Mouse (Mus musculus) inflammation-experienced regulatory T-cells, adult 6 months (primary cell): ENCODE data around the gene Rufy1. TPM values are rescaled to one million over a fixed set of nuclear protein-coding genes. Genes with fewer than 3 reads are reported as not detected.

ENCODE experiments used
- ATAC-seq: one replicate; pipeline ENCODE4 v1.8.0; 2017
- polyA plus RNA-seq, 3 experiments: library from polyadenylated mRNA; unstranded; fragments of 100-300 nt; shearing (Covaris generic); gene quantifications; one replicate each; pipeline ENCODE4 v1.2.1; 2017

Gene Rufy1
- polyA plus RNA-seq, 3 experiments from 2014 or later, result 7.8 to 13.4 (median 12.2) TPM

DNA sequence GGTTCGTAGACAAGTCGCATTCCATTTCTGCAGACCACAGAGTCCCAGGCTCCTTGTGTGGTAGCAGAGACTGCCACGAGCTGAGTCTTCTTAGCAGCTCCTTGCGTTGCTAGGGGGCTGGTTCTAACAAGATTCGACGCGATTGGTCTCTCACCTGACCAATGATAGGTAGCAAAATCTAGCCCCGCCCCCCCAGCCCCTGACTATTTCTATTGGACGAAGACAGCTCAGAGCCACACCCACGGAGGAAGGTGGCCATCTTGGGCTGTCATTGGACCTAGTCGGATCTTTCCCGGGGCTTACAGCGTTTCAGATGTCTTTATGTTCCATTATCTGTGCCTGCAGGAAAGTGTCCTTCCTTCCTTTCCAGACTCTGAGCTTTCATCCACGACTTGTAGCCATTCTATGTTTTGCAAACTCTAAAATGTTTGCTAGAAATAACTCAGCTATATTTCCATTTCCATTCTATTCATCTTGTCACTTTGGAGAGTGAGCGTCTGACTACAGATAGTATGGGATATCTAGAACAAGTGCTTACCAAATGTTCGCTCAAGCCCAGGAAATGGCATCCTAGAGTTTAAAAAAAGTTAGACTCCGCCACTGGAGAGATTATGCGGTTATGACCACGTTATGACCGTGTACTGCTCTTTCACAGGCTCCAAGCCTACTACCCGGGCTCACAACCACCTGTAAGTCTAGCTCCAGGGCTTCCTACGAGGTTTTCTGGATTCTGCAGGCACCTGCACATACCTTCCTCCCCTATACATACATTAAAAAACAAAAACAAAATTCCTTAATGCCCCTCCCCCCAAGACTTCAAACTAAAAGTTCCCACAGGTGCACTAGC, 8.8 kb downstream of the Rufy1 start:
- ATAC-seq, result peak; percentile 43

DNA sequence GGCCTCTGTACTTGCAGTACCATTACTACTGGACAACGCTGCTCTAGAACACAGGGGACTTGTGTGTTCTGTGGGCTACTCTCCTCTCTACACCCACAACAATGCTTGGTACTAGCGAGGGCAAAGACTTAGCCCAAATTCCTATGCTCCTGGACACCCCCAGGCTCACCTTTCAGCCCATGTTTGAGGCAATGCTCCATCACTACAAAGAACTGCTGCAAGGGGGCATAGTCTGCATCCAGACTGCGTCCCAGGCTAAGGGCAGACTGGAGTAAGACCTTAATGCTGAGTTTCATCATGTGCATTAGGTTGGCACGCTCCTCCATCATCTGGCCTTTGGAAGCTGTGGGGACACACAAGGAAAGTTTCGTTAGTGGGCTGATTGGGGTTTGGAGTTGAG, 9.5 kb downstream of the Rufy1 start:
- ATAC-seq, result no peak

DNA sequence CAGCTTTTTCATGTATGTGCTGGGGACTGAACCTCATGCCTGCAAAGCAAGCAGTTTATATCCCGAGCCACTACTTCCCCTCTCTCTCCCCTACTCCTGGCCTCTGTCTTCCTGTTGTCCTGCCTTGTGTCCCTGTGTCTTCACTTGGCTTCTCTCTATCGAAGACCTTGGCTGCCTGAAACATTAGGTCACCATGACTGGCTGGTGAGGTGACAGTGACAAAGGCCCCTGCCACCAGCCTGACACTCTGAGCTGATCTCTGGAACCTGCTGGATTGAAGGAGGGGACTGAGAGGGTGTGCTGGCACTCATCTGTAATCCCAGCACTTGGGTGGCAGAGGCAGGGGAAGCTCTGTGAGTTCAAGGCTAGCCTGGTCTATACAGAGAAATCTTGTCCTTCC, 13.1 kb downstream of the Rufy1 start:
- no peak for ATAC-seq

DNA sequence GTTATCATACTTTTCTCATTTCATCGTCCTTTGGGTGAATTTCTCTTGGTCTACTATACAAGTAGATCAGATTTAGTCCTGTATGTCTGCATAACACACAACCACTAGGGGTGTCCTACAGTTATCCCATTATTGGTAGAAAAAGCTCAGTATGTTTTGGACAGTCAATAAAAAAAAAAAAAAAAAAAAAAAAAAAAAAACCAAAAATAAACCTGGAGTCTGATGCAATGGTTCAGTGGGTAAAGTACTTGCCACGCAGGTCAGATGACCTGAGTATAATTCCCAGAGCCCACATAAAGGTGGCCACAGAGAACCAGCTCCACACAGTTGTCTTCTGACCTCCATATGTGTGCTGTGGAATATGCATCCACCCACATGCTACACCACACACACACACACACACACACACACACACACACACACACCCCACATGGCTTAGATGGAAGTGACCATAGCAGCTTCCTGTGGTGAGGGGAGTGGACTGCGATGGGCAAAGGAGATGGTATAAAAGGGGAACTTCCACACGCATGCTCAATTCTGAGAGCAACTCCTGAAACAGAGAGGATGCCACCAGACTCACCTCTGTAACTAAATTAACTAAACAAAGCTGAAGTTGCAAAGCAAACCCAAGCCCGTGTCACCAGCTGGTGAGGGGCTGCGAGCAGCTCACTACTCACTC, 15.2 kb downstream of the Rufy1 start:
- ATAC-seq, result no peak

DNA sequence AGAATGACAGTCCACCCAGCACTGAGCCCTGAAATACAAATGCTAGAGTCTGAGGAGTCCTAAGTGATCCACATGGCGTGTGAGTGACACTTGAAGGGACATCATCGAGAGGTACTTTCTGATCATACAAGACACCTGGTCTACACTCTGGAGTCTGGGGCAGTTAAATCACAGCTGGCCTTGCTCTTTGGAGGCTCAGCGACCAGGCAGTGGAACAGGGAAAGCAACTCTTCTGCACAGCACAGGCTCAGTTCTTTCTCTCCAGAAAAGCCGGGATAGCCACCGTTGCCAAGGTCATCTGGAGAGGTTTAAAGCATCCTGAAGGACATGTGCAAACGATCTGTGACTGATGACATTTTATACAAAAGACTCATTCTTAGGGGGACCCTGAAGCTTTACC, 23.7 kb downstream of the Rufy1 start:
- ATAC-seq, result no peak

DNA sequence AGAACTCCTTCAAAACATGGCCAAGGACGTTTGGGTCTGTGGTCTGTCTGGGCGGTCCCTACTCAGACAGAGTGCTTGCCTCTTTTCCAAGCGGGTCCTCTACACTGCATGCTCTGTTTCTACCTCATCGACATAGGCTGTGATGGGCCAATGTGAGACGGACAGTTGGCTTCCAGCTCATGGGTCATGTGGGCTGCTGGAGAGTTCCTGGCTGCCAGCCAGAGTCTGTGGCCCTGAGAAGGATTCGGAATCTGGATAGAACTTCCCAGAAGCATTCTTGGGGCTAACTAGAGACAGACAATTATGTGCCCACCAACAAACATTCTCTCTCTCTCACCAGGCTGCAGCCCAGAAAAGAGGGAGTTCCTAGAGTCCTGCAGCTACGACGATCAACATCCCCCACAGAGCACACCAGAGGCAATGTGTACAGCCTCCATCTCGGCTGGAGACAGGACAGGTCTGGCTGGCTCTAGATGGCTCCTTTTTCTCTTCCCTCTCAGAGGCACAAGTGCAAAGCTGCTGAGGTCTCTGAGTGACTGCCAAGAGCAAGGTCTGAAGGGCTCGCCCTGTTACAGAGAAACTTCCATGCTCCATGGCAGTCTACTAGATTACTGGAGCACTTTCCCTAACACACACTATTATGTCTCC, 27.4 kb downstream of the Rufy1 start:
- no peak for ATAC-seq

DNA sequence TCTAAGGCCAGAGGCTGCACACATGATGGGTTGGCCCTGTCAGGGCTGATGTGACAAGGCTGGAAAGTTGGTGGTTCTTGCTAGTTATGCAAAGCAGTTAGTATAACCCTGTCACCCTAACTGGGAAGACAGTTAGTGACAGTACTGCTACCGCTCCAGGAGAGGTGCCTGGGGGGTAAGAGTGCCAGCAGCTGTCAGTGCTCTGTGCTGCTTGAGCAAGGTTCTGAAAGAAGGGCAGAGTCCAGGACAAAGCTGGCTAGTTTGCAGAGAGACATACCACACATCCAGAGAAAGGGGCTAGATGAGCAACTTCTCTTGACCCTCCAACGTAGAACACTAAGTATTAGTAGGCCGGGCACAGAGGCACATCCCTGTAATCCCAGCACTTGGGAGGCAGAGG, 28.4 kb downstream of the Rufy1 start:
- no peak for ATAC-seq

DNA sequence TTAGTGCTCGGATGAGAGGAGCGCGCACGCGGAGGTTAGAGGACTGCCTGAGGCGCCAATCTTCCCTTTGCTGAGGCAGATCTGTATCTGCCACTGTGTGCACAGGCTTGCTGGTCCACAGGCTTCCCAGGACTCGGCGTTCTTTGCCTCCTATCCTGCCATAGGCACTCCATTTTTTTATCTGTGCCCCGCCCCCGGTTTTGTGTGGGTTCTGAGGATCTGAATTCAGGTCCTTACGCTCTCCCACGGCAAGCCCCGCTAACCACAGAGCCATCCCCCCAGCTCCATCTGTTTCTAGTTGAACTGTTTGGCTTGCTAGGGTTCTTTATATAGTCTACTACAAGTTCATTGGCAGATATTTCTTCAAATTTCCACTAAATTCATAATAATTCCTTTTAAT, 32.1 kb downstream of the Rufy1 start:
- no peak for ATAC-seq

DNA sequence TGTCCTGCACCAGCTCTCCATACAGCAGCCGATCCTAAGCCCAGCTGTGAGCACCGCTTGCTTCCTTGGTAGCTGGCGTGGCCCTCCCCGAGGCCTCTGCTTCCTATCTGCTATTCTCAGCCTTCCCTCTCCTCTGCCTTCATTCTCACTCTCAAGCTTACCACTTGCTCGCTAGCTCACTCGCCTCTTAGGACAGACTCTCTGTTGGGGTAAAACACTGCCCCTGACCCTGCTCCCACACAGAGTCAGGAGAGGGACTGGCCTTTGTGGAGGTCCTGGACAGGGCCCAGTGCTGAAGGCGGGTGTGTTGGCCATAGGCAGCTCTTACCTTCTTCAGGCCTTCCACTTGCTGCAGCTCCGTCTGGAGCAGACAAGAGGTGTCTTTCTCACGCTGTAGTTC, 33.6 kb downstream of the Rufy1 start:
- no peak for ATAC-seq

DNA sequence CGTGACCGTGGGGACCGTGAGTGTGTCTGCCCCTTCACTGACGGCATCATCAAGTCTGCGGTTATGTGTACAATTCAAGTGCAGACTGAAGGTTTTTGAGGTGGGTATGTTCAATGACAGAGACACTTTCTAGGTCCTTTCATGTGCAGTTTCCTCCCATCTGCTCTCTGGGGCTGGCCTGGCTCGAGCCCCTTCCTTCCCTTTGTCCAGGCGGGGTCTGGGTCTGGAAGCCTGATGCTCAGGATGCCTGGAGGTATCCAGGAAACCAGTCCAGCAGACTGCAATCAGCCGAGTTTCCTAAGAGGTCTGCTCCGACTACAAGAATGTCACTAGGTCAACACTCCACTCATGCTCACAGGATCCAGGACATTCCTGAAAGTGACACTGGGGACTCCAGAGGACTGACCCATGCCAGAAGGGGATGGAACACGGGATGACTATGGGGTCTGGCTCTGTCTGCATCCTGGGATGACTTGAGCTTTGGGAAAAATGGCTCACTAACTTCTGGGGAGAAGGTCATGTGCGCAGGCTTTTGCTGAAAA, 34.1 kb downstream of the Rufy1 start:
- ATAC-seq, result no peak

DNA sequence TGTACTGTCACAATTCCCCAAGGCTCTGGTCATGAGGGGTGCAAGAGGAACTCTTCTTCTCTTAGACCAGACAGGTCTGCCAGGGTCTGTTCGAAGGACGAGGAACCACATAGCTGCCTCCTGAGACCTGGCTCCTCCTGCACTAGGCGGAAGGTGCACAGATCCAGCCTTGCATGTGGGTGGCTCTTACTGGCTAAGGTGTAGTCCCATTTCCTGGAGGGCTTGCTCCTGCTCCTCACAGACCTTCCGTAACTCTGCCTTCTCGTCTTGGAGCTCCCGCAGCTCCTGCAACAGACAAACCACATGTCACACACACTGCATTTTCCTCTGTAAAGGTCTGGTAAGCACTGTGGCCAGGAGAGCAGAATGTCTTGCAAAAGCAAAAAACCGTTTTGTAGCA, 36.2 kb downstream of the Rufy1 start:
- ATAC-seq, result no peak

DNA sequence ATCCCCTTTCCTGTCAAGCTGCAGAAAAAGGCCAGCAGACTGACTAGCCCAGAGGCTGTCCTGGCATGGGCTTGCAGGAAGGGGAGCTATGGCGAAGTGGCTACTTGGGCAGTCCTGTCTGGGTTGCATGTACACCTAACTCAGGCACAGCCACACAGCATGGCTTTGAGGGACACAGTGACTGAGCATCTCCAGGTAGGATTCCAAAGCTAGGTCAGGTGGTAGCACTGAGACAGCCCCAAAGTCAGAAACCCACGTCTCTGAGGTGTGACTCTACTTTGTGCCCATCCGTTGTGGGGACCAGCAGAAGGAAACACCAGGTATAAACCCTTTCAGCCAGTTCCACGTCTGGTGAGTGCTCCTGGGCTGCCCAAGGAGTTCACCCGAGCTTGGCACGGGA, 37.6 kb downstream of the Rufy1 start:
- ATAC-seq, result no peak

DNA sequence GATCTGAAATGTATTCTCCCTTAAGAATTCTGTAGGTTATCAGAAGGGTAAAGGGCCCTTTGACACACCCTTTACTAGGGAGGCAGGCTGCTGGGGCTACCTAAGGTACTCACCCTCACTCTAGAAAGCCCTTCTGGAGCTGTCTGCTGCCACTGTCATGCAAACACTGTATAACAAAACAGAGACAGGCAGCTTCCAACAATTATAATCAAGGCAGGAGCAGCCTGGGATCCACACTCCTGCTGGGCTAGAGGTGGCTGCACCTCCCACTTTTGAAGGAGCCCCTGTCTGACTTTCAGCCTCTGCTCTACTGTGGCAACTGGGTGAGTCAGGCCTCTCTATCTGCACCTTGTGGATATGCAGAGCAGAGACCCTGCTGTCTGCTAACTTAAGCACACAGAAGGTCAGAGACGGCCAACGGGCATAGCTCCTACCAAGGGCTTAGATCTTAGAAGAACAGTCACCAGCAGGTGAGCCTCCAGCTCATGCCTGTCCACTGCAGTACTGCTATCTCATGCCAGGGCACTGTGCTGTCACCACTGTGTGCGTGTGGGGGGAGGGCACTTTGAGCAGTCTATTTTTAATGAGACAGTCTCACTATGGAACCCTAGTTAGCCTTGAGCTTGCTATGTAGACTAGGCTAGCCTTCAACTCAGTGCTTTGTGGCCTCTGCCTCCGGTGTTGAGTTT, 39.5 kb downstream of the Rufy1 start:
- no peak for ATAC-seq

DNA sequence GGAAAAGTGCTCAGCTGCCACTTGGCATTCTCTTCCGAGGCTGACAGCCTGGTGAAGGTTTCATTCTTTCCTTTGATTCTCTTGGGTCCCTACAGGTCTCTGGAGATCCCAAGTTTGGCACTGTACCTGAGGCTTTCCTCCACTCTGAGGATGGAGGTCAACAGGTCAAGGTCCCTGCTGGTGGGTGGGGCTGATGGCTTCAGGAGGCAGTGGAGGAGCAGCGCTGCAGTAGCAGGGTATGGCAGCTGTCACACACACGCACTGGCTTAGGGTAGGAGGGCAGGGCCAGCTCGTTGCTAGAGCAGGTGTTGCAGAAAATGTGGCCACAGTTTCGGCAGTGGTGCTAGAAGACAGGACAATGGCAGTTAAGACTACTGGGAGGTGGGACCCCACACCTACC, 41.3 kb downstream of the Rufy1 start:
- ATAC-seq, result no peak

DNA sequence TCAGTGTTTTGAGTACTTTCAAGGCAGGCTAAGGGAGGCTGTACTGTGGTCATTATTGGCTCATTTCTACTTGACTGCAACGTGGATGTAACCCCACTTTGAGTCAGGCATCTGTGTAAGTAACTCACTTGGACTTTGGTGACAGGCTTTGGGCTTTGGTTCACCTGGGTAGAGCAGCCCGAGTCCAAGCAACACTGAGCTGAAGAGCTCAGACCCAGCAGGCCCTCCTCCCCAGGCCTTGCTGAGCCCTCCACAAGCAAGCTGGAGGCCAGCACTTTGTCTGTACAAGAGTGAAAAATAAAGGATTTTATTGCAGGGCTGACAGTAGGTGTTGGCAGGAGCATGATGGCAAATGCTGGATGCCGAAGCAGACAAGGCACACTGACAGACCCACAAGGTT, 41.9 kb downstream of the Rufy1 start:
- ATAC-seq, result no peak

DNA sequence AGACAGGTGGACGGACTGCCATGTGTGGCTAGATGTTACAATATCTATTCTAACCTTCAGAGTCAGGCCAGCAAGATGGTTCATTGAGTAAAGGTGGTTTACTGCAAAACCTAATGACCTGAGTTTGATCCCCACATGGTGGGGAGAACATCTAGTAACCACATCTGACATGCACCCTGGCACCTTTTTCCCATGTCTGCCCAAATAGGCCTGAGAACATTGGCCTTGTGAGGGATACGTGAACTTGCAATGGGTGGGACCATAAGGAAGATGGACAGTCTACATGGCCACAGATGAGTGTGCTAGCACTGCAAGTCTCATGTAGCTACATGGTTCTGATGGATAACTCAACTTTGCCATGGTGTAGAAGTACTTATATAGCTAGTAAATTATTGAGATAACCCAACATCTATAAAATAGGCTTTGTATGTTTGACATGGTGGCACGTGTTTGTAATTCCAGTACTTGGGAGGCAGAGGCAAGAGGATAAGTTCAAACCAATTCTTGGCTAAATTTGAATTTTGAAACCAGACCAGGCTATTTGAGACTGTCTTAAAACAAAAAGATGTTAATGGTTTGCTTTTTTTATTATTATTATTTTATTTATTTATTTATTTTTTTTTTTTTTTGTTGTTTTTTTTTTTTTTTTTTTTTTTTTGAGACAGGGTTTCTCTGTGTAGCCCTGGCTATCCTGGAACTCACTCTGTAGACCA, 42.6 kb downstream of the Rufy1 start:
- ATAC-seq, result no peak

DNA sequence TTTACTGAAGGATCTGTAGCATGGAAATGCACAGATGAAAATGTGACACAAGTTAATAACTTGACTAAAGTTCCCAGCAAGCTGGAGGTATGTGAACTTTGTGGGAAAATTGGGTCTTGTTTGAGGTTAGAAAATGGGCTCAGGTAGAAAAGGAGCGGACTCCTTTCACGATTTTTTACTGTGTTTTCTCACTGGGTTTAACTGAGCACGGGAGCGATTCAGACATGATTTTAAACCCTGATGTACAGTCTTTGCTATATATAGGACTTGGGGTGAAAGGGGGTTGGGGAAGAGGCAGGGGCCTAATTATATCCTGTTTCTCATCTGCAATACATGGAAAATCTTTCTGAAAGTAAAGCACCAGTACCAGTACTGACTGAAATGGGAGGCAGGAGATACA, 43.2 kb downstream of the Rufy1 start:
- ATAC-seq, result no peak

DNA sequence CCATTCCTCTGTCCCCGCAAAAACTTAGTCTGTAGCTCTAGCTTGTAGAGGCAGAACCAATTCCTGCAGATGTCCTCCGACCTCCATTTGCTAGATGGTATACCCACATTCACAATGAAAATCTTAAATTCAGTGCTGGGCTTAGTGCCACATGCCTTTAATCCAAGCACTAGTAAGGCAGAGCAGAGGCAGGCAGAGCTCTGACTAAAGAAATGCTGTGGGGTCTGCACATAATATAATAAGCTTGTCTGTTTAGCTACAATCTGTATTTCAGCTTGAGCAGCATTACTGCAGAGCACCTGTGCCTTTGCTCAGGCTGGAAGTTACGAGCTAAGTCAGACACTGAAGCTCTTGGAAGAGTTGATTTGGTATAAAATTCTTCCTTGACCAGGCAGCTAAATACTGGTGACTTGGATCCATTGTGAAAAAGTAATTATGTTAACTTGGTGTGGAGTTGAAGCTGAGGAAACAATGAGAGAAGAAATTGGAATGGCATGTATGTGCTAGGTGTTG, 43.7 kb downstream of the Rufy1 start:
- ATAC-seq, result no peak

DNA sequence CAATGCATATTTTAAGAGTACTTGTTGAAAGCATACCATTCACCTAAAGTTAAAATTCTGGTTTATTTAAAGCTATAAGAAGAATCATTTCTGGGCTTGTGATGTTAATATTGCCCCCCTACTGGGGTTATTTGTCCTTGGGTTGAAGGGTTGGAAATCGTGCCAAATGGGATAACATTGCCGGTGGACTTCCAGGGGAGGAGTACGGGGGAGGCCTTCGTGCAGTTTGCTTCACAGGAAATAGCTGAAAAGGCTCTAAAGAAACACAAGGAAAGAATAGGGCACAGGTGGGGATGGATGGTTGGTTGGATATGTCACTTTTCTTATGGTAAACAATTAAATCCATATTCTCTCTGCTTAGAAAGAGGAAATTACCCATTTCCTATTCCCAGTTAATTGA, 49.6 kb downstream of the Rufy1 start:
- no peak for ATAC-seq

DNA sequence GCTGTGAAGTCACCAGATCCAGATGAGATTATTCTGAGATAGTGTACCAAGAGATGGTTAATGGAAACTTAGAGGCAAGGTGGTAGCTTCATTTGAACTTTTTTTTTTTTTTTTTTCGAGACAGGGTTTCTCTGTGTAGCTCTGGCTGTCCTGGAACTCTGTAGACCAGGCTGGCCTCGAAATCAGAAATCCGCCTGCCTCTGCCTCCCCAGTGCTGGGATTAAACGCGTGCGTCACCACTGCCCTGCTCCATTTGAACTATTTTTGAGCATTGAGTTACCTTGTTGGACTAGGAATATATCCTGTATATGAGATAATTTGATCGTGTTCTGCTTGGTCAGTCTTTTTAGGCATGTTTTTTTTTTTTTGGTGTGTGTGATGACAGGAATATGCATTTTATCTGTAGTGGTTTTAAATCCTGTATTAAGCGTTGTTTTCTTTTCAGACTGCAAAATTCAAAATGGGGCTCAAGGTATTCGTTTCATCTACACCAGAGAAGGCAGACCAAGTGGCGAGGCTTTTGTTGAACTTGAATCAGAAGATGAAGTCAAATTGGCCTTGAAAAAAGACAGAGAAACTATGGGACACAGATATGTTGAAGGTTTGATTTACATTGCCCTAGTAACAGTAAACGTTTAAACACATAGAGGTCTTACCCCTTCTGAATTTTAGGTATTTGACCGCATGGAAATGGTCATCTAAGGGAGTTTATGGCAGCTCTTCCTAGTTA, 51.7 kb downstream of the Rufy1 start:
- ATAC-seq, result no peak
